Mouse (Mus musculus) midbrain, embryonic 14.5 days (tissue): ENCODE measurements around the gene Rnls. TPM values are rescaled to one million over a fixed set of nuclear protein-coding genes. Genes with fewer than 3 reads are reported as not detected.
A peak's percentile ranks its signal among the peaks of the same experiment; 100 is the strongest.

ENCODE experiments used
- ATAC-seq: fragments of 200-750 bp; cut with Nextera tagmentation; 2 replicates; pipeline ENCODE4 v1.8.0; 2017; ENCODE audit warnings: moderate number of reproducible peaks, moderate library complexity; ENCODE audit not compliant: low FRiP score, low TSS enrichment
- DNase-seq: peaks from one replicate; pipeline ENCODE4 v3.0.0-alpha.2; 2015
- H3K27ac ChIP-seq: fragments of 300-500 bp; sonication (generic); replicated peaks from 2 replicates; pipeline ENCODE4 v1.5.1; 2014; ENCODE audit warnings: mild to moderate bottlenecking, low read depth, low read length, moderate library complexity
- H3K27me3 ChIP-seq: fragments of 300-500 bp; sonication (generic); 2 replicates; pipeline ENCODE4 v1.6.1; 2014; ENCODE audit warnings: low read length, control low read depth, mixed read lengths; ENCODE audit not compliant: control insufficient read depth, insufficient read depth
- H3K36me3 ChIP-seq: fragments of 300-500 bp; sonication (generic); 2 replicates; pipeline ENCODE4 v1.6.1; 2014; ENCODE audit warnings: low read length, control low read depth; ENCODE audit not compliant: control insufficient read depth, insufficient read depth
- H3K4me1 ChIP-seq: fragments of 300-500 bp; sonication (generic); 2 replicates; pipeline ENCODE4 v1.6.1; 2014; ENCODE audit warnings: mild to moderate bottlenecking, antibody characterized with exemption, low read length, control low read depth; ENCODE audit not compliant: control insufficient read depth, insufficient read depth
- H3K4me2 ChIP-seq: fragments of 300-500 bp; sonication (generic); 2 replicates; pipeline ENCODE4 v1.6.1; 2014; ENCODE audit warnings: mild to moderate bottlenecking, low read length, moderate library complexity
- H3K4me3 ChIP-seq: fragments of 300-500 bp; sonication (generic); replicated peaks from 2 replicates; pipeline ENCODE4 v1.5.1; 2014; ENCODE audit warnings: low read depth, low read length
- H3K9ac ChIP-seq: fragments of 300-500 bp; sonication (generic); replicated peaks from 2 replicates; pipeline ENCODE4 v1.6.1; 2014; ENCODE audit warnings: mild to moderate bottlenecking, low read length, moderate library complexity
- H3K9me3 ChIP-seq: fragments of 300-500 bp; sonication (generic); 2 replicates; pipeline ENCODE4 v1.6.1; 2016; ENCODE audit warnings: low read length, control low read depth, mixed read lengths; ENCODE audit not compliant: control insufficient read depth
- WGBS: fragments of 180-500 bp; shearing (Covaris S2); extraction: QIAGEN DNeasy Blood & Tissue Kit; methylation state at CpG from one replicate; pipeline ENCODE4 v1.1.7; 2014; 5-methylcytosine and 5-hydroxymethylcytosine counted together
- polyA plus RNA-seq: library from polyadenylated mRNA; unstranded; fragments of >200 nt; fragmentation: Nextera tagmentation; extraction: Ambion mirVana; gene quantifications from 2 replicates; pipeline ENCODE4 v1.2.1, GENCODE M21; 2014

The Rnls gene
- polyA plus RNA-seq, 1 experiment from 2014 or later, result 10.0 TPM

- ATAC-seq, result no peak
- 28% methylated on average over 13 of the region's 13 CpGs for WGBS
- H3K9me3 ChIP-seq, result no peaks in the 10 kb centered on the region
- H3K27me3 ChIP-seq, result 0 out of 2 replicates have a peak, but pooled peaks cover 5% of the 10 kb centered on the region
- H3K4me2 ChIP-seq, result no peak overlapping the region
- no peak overlapping the region for H3K27ac ChIP-seq
- no peak overlapping the region for H3K4me3 ChIP-seq
- H3K4me1 ChIP-seq, result peaks cover 11% of the 10 kb centered on the region
- no peak overlapping the region for H3K9ac ChIP-seq
- H3K36me3 ChIP-seq, result no peaks in the 10 kb centered on the region
- DNase-seq, result no peak
Measured at GRCm38 (mm10) chr19:33101093-33102007, 290.7 kb downstream of the Rnls start.

- H3K4me1 ChIP-seq, result peaks cover 11% of the 10 kb centered on the region
- H3K27ac ChIP-seq, result no peak overlapping the region
- H3K36me3 ChIP-seq, result no peaks in the 10 kb centered on the region
- ATAC-seq, result no peak
- no peak overlapping the region for H3K9ac ChIP-seq
- WGBS, result 60% methylated on average over 3 of the region's 3 CpGs
- H3K27me3 ChIP-seq, result 0 out of 2 replicates have a peak, but pooled peaks cover 5% of the 10 kb centered on the region
- H3K9me3 ChIP-seq, result no peaks in the 10 kb centered on the region
- no peak overlapping the region for H3K4me3 ChIP-seq
- H3K4me2 ChIP-seq, result no peak overlapping the region
- no peak for DNase-seq
Measured at GRCm38 (mm10) chr19:33100598-33100997, 291.5 kb downstream of the Rnls start.

GRCm38 (mm10) chr19:33100031-33100430 is 292.1 kb downstream of the Rnls start:
- Histone ChIP-seq H3K4me2 (no peak overlapping the region), H3K9ac (no peak overlapping the region), H3K27me3 (0 out of 2 replicates have a peak, but pooled peaks cover 5% of the 10 kb centered on the region), H3K36me3 (no peaks in the 10 kb centered on the region), H3K4me1 (peaks cover 11% of the 10 kb centered on the region), H3K27ac (no peak overlapping the region), H3K9me3 (no peaks in the 10 kb centered on the region), H3K4me3 (no peak overlapping the region)
- WGBS, result 35% methylated on average over 4 of the region's 4 CpGs
- peak; percentile 25; the same call in 1 of the 2 replicates for ATAC-seq
- DNase-seq, result peak; percentile 28

- Histone ChIP-seq H3K9me3 (no peaks in the 10 kb centered on the region), H3K4me1 (peaks cover 11% of the 10 kb centered on the region), H3K9ac (no peak overlapping the region), H3K27me3 (0 out of 2 replicates have a peak, but pooled peaks cover 5% of the 10 kb centered on the region), H3K27ac (no peak overlapping the region), H3K4me3 (no peak overlapping the region), H3K36me3 (no peaks in the 10 kb centered on the region), H3K4me2 (no peak overlapping the region)
- 7% methylated on average over 9 of the region's 9 CpGs for WGBS
- DNase-seq (peak; percentile 51), ATAC-seq (0 out of 2 replicates have a peak, but pooled peaks have one; percentile 33)
Measured at GRCm38 (mm10) chr19:33099201-33099788, 292.8 kb downstream of the Rnls start.

- DNase-seq (no peak), ATAC-seq (no peak)
- Histone ChIP-seq H3K27me3 (0 out of 2 replicates have a peak, but pooled peaks cover 5% of the 10 kb centered on the region), H3K9ac (no peak overlapping the region), H3K4me2 (no peak overlapping the region), H3K4me3 (no peak overlapping the region), H3K36me3 (no peaks in the 10 kb centered on the region), H3K4me1 (peaks cover 11% of the 10 kb centered on the region), H3K27ac (no peak overlapping the region), H3K9me3 (no peaks in the 10 kb centered on the region)
- WGBS, result 46% methylated on average over 3 of the region's 3 CpGs
Measured at GRCm38 (mm10) chr19:33097691-33098090, 294.4 kb downstream of the Rnls start.

GRCm38 (mm10) chr19:33096581-33096980 is 295.5 kb downstream of the Rnls start:
- H3K36me3 ChIP-seq, result no peaks in the 10 kb centered on the region
- H3K4me3 ChIP-seq, result no peak overlapping the region
- DNase-seq (no peak), ATAC-seq (no peak)
- WGBS, result 94% methylated on average over 5 of the region's 5 CpGs
- H3K27me3 ChIP-seq, result 0 out of 2 replicates have a peak, but pooled peaks cover 5% of the 10 kb centered on the region
- H3K27ac ChIP-seq, result no peak overlapping the region
- H3K9ac ChIP-seq, result no peak overlapping the region
- H3K4me2 ChIP-seq, result no peak overlapping the region
- H3K9me3 ChIP-seq, result no peaks in the 10 kb centered on the region
- H3K4me1 ChIP-seq, result peaks cover 11% of the 10 kb centered on the region

- no peak for ATAC-seq
- Histone ChIP-seq H3K27me3 (no peaks in the 10 kb centered on the region), H3K27ac (no peak overlapping the region)
Measured at GRCm38 (mm10) chr19:33092575-33092974, 299.5 kb downstream of the Rnls start.

GRCm38 (mm10) chr19:33091324-33091723 is 300.8 kb downstream of the Rnls start:
- WGBS, result 60% methylated on average over 3 of the region's 3 CpGs
- Histone ChIP-seq H3K27me3 (no peaks in the 10 kb centered on the region), H3K36me3 (no peaks in the 10 kb centered on the region), H3K27ac (no peak overlapping the region), H3K4me2 (no peak overlapping the region), H3K9ac (no peak overlapping the region), H3K9me3 (no peaks in the 10 kb centered on the region), H3K4me1 (no peaks in the 10 kb centered on the region), H3K4me3 (no peak overlapping the region)
- DNase-seq (no peak), ATAC-seq (no peak)

More at GRCm38 (mm10) chr19:33092575-33092974, 299.5 kb downstream of the Rnls start:
- H3K4me1 ChIP-seq, result no peaks in the 10 kb centered on the region
- no peaks in the 10 kb centered on the region for H3K36me3 ChIP-seq
- no peak for DNase-seq
- no peak overlapping the region for H3K9ac ChIP-seq
- H3K9me3 ChIP-seq, result no peaks in the 10 kb centered on the region
- no peak overlapping the region for H3K4me3 ChIP-seq
- no peak overlapping the region for H3K4me2 ChIP-seq
